In genomic region chrX:136820250-136820649, GRCm38 (mm10) we compare ENCODE assay signal across 8 mouse cellular contexts. TPM values are rescaled to one million over a fixed set of nuclear protein-coding genes. Genes with fewer than 3 reads are reported as not detected.
DNase-seq lines count a peak whose midpoint lies in the region; ATAC-seq and TF ChIP-seq lines count a peak whose summit lies in the region.

No protein-coding gene starts in this region.

- no peaks in the 10 kb centered on the region for H3K27me3 ChIP-seq in lung, embryonic 14.5 days (ENCODE audit: insufficient read depth, low read length)

- H3K36me3 ChIP-seq in lung, embryonic 14.5 days (ENCODE audit: insufficient read depth): no peaks in the 10 kb centered on the region

- ATAC-seq in CD4-positive, CD25-positive, alpha-beta regulatory T cell, adult 4 months: peak; percentile 62
- ATAC-seq in lung, embryonic 14.5 days (ENCODE audit: insufficient read depth): peak; percentile 77; the same call in 1 of the 2 replicates

- H3K4me1 ChIP-seq in lung, embryonic 14.5 days (ENCODE audit: insufficient read depth): no peaks in the 10 kb centered on the region

- no peak overlapping the region for H3K27ac ChIP-seq in lung, embryonic 14.5 days (ENCODE audit: low read depth)

- DNase-seq in adrenal gland, postnatal 10 days: peak; percentile 81
- DNase-seq in embryo, embryonic 9.5 days (ENCODE audit: extremely low spot score): peak; percentile 58
- DNase-seq in heart, adult 9 months (ENCODE audit: low spot score in 2 of 2): peak; percentile 4 to 28
- DNase-seq in layer of hippocampus, adult 11-12 months (ENCODE audit: low spot score): peak; percentile 87
- peak; percentile 81 for DNase-seq in lung, embryonic 14.5 days
- peak; percentile 20 for DNase-seq in ovary, postnatal 10 days (ENCODE audit: low spot score)
- peak; percentile 20 to 55 for DNase-seq in thymus, postnatal 10 days (ENCODE audit: low spot score in 2 of 2)

- H3K9me3 ChIP-seq in lung, embryonic 14.5 days (ENCODE audit: low read depth, low read length): no peaks in the 10 kb centered on the region

- 9% methylated on average over 1 of the region's 1 CpGs for WGBS in lung, embryonic 14.5 days

- H3K4me3 ChIP-seq in lung, embryonic 14.5 days (ENCODE audit: low read depth, low read length): no peak overlapping the region

- peak; percentile 74 for TF ChIP-seq CTCF in lung, embryonic 14.5 days (IDR thresholded peaks at IDR 0.05; ENCODE audit: low read depth)

- H3K9ac ChIP-seq in lung, embryonic 14.5 days: no peak overlapping the region

- no peak overlapping the region for H3K4me2 ChIP-seq in lung, embryonic 14.5 days

RNA-seq across cellular contexts. Expression of gene Plp1, which starts 2.2 kb away (rescaled TPM):
- polyA plus RNA-seq in CD4-positive, CD25-positive, alpha-beta regulatory T cell, adult 4 months (2017; shearing (Covaris generic)): 1 to 10 TPM; 2.1 to 3.2 TPM
- total RNA-seq in adrenal gland, postnatal 10 days (2021): 10 to 100 TPM in 1 of 2 experiments, 1 to 10 TPM in 1; 7.0 to 13.0 TPM
- 2.0 and 2.3 TPM in 2 replicates for polyA plus RNA-seq in lung, embryonic 14.5 days (2014; fragmentation: Nextera tagmentation; extraction: Ambion mirVana)

RNA-seq across cellular contexts. Expression of gene Glra4, which starts 40.3 kb away (rescaled TPM):
- not detected for polyA plus RNA-seq in CD4-positive, CD25-positive, alpha-beta regulatory T cell, adult 4 months (2017; shearing (Covaris generic))
- total RNA-seq in adrenal gland, postnatal 10 days (2021): not detected
- polyA plus RNA-seq in lung, embryonic 14.5 days (2014; fragmentation: Nextera tagmentation; extraction: Ambion mirVana): 0.13 TPM in 1 of 2 replicates, not detected in the other

RNA-seq across cellular contexts. Expression of gene Rab9b, which starts 48.3 kb away (rescaled TPM):
- polyA plus RNA-seq in CD4-positive, CD25-positive, alpha-beta regulatory T cell, adult 4 months (2017; shearing (Covaris generic)): not detected
- total RNA-seq in adrenal gland, postnatal 10 days (2021): under 1 TPM; 0.66 to 0.73 TPM
- polyA plus RNA-seq in lung, embryonic 14.5 days (2014; fragmentation: Nextera tagmentation; extraction: Ambion mirVana): 0.04 and 0.16 TPM in 2 replicates

Comparison
In these comparisons a context has a peak if more than half of its experiments do, and no peak if none do; other contexts are left out.
1. DNase-seq: peak in every context shown above with its lines; median percentile 87 in layer of hippocampus, adult 11-12 months; 81 in adrenal gland, postnatal 10 days; 81 in lung, embryonic 14.5 days; 58 in embryo, embryonic 9.5 days; 38 in thymus, postnatal 10 days; 20 in ovary, postnatal 10 days; 16 in heart, adult 9 months.